Mouse (Mus musculus) midbrain, embryonic 16.5 days (tissue): ENCODE data around the gene Gm17617. TPM values are rescaled to one million over a fixed set of nuclear protein-coding genes. Genes with fewer than 3 reads are reported as not detected.

ENCODE experiments used
- ATAC-seq: fragments of 200-750 bp; cut with Nextera tagmentation; 2 replicates; pipeline ENCODE4 v1.8.0; 2017; ENCODE audit warnings: moderate TSS enrichment
- H3K27ac ChIP-seq: fragments of 300-500 bp; sonication (generic); 2 replicates; pipeline ENCODE4 v1.5.1; 2014; ENCODE audit warnings: mild to moderate bottlenecking, low read length, mixed read lengths
- H3K27me3 ChIP-seq: fragments of 300-500 bp; sonication (generic); 2 replicates; pipeline ENCODE4 v1.6.1; 2014; ENCODE audit warnings: low read depth, low read length, mixed read lengths; ENCODE audit not compliant: control insufficient read depth, insufficient read depth
- H3K36me3 ChIP-seq: fragments of 300-500 bp; sonication (generic); 2 replicates; pipeline ENCODE4 v1.6.1; 2014; ENCODE audit warnings: mild to moderate bottlenecking, low read length, moderate library complexity, mixed read lengths; ENCODE audit not compliant: control insufficient read depth, insufficient read depth
- H3K4me1 ChIP-seq: fragments of 300-500 bp; sonication (generic); 2 replicates; pipeline ENCODE4 v1.6.1; 2014; ENCODE audit warnings: mild to moderate bottlenecking, low read length, mixed read lengths; ENCODE audit not compliant: control insufficient read depth, insufficient read depth
- H3K4me2 ChIP-seq: fragments of 300-500 bp; sonication (generic); 2 replicates; pipeline ENCODE4 v1.6.1; 2014; ENCODE audit warnings: mild to moderate bottlenecking, low read length, mixed read lengths
- H3K4me3 ChIP-seq: fragments of 300-500 bp; sonication (generic); 2 replicates; pipeline ENCODE4 v1.5.1; 2014; ENCODE audit warnings: low read depth, mild to moderate bottlenecking, low read length, moderate library complexity, mixed read lengths
- H3K9ac ChIP-seq: fragments of 300-500 bp; sonication (generic); 2 replicates; pipeline ENCODE4 v1.6.1; 2014; ENCODE audit warnings: low read depth, low read length, mixed read lengths
- H3K9me3 ChIP-seq: fragments of 300-500 bp; sonication (generic); replicated peaks from 2 replicates; pipeline ENCODE4 v1.6.1; 2014; ENCODE audit warnings: mild to moderate bottlenecking, low read length, mixed read lengths; ENCODE audit not compliant: control insufficient read depth, poor library complexity, severe bottlenecking
- WGBS: fragments of 180-500 bp; shearing (Covaris S2); extraction: QIAGEN DNeasy Blood & Tissue Kit; methylation state at CpG from one replicate; pipeline ENCODE4 v1.1.7; 2014; 5-methylcytosine and 5-hydroxymethylcytosine counted together
- polyA plus RNA-seq: library from polyadenylated mRNA; unstranded; fragments of >200 nt; fragmentation: Nextera tagmentation; extraction: Ambion mirVana; gene quantifications from 2 replicates; pipeline ENCODE4 v1.2.1, GENCODE M21; 2015

The Gm17617 gene
- polyA plus RNA-seq, 1 experiment from 2014 or later: not detected

DNA sequence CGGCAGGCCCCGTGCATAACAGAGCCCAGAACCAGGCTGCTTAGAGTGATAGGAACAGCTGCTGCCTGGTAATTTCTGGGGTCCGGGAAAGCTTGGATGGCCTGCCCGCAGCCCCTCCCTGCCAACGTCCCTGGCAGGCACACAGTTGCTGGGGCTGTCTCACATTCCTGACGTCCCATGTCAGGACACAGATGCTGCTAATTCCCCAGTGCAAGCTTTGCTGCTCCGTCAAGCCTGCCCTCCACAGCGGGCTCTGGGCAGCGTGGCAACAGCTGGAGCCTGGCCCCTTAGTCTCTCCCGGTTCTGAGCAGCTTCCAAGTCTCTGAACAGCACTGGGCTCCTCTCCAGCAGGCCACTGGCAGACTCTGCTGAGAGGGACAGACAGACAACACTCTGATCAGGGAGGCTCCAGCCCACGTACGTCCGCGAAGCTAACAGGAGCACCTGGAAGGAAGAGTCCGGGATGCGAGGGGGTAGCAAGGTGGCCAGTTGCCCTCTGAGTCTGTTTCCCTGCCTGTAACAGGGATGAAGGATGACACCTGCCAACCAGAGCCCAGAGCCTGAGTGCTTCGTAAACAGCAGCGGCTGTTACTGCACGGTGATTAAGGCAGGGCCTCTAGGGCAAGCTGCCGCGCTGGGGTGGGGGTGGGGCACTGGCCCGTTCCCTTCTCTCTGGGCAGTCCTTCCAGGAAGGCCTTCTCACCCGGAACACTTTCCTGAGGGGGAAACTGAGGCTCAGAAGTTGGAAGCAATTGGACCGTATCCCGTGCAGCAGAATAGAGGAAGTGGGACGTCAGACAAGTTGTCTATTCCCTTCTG, 38.4 kb upstream of the Gm17617 start:
- Histone ChIP-seq H3K9ac (no peak overlapping the region), H3K27me3 (no peaks in the 10 kb centered on the region), H3K9me3 (no peaks in the 10 kb centered on the region), H3K36me3 (no peaks in the 10 kb centered on the region), H3K4me2 (peak overlapping the region; percentile 29; the same call in 1 of the 2 replicates), H3K27ac (no peak overlapping the region), H3K4me3 (no peak overlapping the region), H3K4me1 (peaks cover 15% of the 10 kb centered on the region)
- WGBS: 16% methylated on average over 26 of the region's 26 CpGs
- peak; percentile 57 for ATAC-seq

GRCm38 (mm10) chr13:55168958-55169369, 35.6 kb upstream of the Gm17617 start:
- Histone ChIP-seq H3K4me2 (no peak overlapping the region), H3K9me3 (no peaks in the 10 kb centered on the region), H3K4me3 (no peak overlapping the region), H3K27ac (0 out of 2 replicates have a peak overlapping the region, but pooled peaks have one; percentile 40), H3K9ac (no peak overlapping the region), H3K27me3 (no peaks in the 10 kb centered on the region), H3K36me3 (no peaks in the 10 kb centered on the region), H3K4me1 (peaks cover 15% of the 10 kb centered on the region)
- ATAC-seq: peak; percentile 80
- 33% methylated on average over 13 of the region's 13 CpGs for WGBS

DNA sequence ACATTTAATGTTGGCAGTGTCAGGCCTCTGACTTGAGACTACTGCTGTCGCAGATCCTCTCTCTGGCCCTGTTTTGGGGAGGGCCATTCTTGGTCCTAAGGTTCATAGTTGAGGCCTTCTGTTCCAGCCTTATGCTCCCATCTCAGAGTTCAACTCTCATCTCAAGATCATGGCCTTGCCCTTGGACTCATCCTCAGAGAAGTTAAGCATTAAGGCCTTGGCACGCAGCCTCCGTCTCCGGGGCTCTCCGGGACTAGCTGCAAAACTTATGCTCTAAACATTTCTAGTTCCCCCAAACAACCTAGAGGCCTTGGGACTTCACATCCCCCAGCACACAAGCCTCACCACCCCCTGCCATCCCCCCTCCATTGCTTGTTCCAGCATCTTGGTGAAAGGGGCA, 34.9 kb upstream of the Gm17617 start:
- 93% methylated on average over 5 of the region's 5 CpGs for WGBS
- ATAC-seq: no peak

GRCm38 (mm10) chr13:55167798-55168197, 34.5 kb upstream of the Gm17617 start:
- no peak overlapping the region for H3K4me2 ChIP-seq
- H3K9me3 ChIP-seq: no peaks in the 10 kb centered on the region
- no peaks in the 10 kb centered on the region for H3K27me3 ChIP-seq
- peaks cover 15% of the 10 kb centered on the region for H3K4me1 ChIP-seq
- H3K4me3 ChIP-seq: no peak overlapping the region
- no peaks in the 10 kb centered on the region for H3K36me3 ChIP-seq
- 76% methylated on average over 11 of the region's 11 CpGs for WGBS
- H3K9ac ChIP-seq: no peak overlapping the region
- no peak overlapping the region for H3K27ac ChIP-seq
- no peak for ATAC-seq

More for the DNA sequence above, 34.9 kb upstream of the Gm17617 start:
- Histone ChIP-seq H3K4me1 (peaks cover 15% of the 10 kb centered on the region), H3K4me2 (no peak overlapping the region), H3K27ac (no peak overlapping the region), H3K9ac (no peak overlapping the region), H3K36me3 (no peaks in the 10 kb centered on the region), H3K4me3 (no peak overlapping the region), H3K9me3 (no peaks in the 10 kb centered on the region), H3K27me3 (no peaks in the 10 kb centered on the region)

DNA sequence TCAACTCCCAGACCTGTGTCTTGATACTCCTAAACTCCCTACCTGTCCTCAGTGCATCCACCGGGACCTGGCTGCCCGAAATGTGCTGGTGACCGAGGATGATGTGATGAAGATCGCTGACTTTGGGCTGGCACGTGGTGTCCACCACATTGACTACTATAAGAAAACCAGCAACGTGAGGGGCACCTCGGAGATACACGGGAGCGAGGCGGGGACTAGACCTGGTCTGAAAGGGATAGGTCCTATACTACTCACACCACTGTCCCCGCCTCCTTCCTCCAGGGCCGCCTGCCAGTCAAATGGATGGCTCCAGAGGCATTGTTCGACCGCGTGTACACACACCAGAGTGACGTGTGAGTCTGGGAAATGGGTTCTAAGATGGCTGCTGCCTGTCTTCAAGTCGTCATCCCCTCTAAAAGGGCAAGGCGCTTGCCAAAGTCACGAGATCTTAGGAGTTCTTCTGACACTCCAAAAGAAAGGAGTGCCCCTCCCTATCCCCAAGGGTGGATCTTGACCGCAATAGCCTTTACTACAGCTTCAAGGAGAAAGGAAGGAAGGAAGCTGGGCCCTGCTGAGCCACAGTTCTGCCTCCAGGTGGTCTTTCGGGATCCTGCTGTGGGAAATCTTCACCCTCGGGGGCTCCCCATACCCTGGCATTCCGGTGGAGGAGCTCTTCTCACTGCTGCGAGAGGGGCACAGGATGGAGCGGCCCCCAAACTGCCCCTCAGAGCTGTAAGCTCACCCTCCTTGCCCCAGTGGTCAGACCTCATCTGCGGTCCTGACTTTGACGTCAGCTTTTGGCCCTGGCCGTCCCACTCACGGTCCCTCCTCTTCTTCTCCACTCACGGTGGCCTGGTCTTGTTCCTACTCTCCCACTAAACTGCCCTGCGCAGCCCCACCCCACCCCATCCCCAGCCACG, 33.7 kb upstream of the Gm17617 start:
- H3K27ac ChIP-seq: no peak overlapping the region
- no peaks in the 10 kb centered on the region for H3K27me3 ChIP-seq
- H3K4me3 ChIP-seq: no peak overlapping the region
- ATAC-seq: no peak
- WGBS: 92% methylated on average over 32 of the region's 32 CpGs
- peaks cover 15% of the 10 kb centered on the region for H3K4me1 ChIP-seq
- no peaks in the 10 kb centered on the region for H3K9me3 ChIP-seq
- no peaks in the 10 kb centered on the region for H3K36me3 ChIP-seq
- no peak overlapping the region for H3K9ac ChIP-seq
- H3K4me2 ChIP-seq: no peak overlapping the region

DNA sequence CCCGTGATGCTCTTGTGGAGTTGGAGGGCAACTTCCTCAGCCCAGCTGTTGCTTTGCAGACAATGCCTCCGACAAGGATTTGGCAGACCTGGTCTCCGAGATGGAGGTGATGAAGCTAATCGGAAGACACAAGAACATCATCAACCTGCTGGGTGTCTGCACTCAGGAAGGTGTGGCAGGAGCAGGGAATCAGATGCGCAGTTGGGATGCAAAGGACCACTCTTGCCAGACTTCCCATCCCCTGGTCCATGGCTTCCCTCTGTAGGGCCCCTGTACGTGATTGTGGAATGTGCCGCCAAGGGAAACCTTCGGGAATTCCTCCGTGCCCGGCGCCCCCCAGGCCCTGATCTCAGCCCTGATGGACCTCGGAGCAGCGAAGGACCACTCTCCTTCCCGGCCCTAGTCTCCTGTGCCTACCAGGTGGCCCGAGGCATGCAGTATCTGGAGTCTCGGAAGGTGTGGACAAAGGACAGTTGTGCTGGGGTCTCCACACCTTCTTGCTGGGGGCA, 32.5 kb upstream of the Gm17617 start:
- H3K4me1 ChIP-seq: peaks cover 3% of the 10 kb centered on the region; the same call in 1 of the 2 replicates
- no peaks in the 10 kb centered on the region for H3K27me3 ChIP-seq
- no peak overlapping the region for H3K27ac ChIP-seq
- H3K4me2 ChIP-seq: no peak overlapping the region
- no peak overlapping the region for H3K4me3 ChIP-seq
- no peaks in the 10 kb centered on the region for H3K36me3 ChIP-seq
- H3K9ac ChIP-seq: no peak overlapping the region
- no peak for ATAC-seq
- H3K9me3 ChIP-seq: no peaks in the 10 kb centered on the region
- 92% methylated on average over 16 of the region's 16 CpGs for WGBS

DNA sequence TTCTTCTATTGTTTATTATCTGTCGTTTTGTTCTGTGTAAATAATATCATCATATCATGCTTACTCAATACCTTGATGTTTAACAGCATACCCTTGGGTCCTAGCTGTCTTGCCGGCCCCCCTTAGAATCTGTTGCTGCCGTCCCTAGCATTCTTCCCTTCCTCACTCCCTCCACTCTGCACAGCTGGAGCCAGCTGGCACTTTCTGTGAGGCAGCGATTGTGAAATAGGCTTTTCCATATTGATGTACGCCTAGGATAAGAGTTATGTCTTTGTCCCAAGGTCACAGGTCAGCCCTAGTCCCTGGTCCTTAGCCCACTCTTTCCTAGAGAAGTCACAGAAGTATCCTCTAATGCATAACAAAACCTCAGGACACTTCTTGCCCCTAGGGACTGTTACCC, 30.2 kb upstream of the Gm17617 start:
- Histone ChIP-seq H3K4me1 (no peaks in the 10 kb centered on the region), H3K27me3 (no peaks in the 10 kb centered on the region), H3K4me2 (no peak overlapping the region), H3K4me3 (no peak overlapping the region), H3K27ac (no peak overlapping the region), H3K36me3 (no peaks in the 10 kb centered on the region), H3K9ac (no peak overlapping the region), H3K9me3 (no peaks in the 10 kb centered on the region)
- no peak for ATAC-seq
- 56% methylated on average over 5 of the region's 5 CpGs for WGBS

DNA sequence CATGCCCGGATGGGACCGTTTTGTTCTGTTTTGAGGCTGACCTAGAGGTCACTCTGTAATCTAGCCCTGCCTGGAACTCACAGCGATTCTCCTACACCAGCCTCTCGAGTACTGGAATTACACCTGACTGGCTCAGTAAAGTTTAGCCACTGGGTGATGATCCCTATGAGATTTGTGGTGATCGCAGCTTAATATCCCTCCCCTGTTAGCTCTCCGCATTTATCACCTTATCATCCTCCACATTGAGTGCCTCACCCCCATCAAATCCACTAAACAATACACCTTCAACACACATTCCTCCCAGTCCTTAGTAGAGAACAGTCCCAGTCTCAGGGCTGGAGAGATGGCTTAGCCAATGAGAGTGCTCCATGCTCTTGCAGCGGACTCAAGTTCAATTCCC, 29.0 kb upstream of the Gm17617 start:
- no peaks in the 10 kb centered on the region for H3K4me1 ChIP-seq
- H3K36me3 ChIP-seq: no peaks in the 10 kb centered on the region
- H3K4me3 ChIP-seq: no peak overlapping the region
- WGBS: 67% methylated on average over 7 of the region's 7 CpGs
- H3K27ac ChIP-seq: no peak overlapping the region
- no peak overlapping the region for H3K9ac ChIP-seq
- no peaks in the 10 kb centered on the region for H3K27me3 ChIP-seq
- ATAC-seq: no peak
- no peaks in the 10 kb centered on the region for H3K9me3 ChIP-seq
- H3K4me2 ChIP-seq: no peak overlapping the region
